Mouse (Mus musculus): ENCODE results near the gene Unc5c.

GRCm38 (mm10) chr3:141594120-141594519 lies 129.1 kb downstream of the Unc5c start:
- no peak for TF ChIP-seq CTCF (IDR thresholded peaks at IDR 0.05; ENCODE audit: extremely low read depth, insufficient read depth, low read length)
- no peak for TF ChIP-seq POLR2A (IDR thresholded peaks at IDR 0.05; ENCODE audit: extremely low read depth, insufficient read depth, low read length)

All from cortical plate, adult 2 months (tissue).